Mouse (Mus musculus) G1E-ER4 (cell line): ENCODE results near the gene Cd207. TPM values are rescaled to one million over a fixed set of nuclear protein-coding genes. Genes with fewer than 3 reads are reported as not detected.

Experiments
- GATA1 ChIP-seq: IDR thresholded peaks from one replicate; pipeline ENCODE4 v1.8.0; 2012; ENCODE audit warnings: low read length, inconsistent platforms
- polyA plus RNA-seq: library from polyadenylated mRNA; stranded (reverse); fragments of >175 nt; gene quantifications from 2 replicates; pipeline ENCODE4 v1.2.3, GENCODE M21; 2012

The Cd207 gene
- polyA plus RNA-seq, 1 experiment, result not detected

DNA sequence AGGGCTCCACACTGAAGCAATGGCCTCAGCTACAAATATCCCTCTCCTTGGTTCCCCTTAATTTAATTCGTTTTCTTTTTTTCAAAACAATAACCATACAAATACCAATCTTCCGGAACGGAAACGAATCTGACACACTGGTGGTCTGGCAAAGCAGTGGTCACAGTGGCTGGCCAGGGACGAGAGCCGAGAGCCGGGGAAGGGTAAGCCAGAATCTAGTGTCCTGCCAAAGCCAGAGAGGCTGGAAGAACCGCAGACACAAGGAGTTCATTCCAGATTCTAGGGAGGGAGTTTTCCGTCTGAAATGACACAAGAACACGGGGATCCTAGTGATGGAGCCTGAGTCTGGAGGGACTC lies 26.0 kb upstream of the Cd207 start:
- no peak for TF ChIP-seq GATA1

DNA sequence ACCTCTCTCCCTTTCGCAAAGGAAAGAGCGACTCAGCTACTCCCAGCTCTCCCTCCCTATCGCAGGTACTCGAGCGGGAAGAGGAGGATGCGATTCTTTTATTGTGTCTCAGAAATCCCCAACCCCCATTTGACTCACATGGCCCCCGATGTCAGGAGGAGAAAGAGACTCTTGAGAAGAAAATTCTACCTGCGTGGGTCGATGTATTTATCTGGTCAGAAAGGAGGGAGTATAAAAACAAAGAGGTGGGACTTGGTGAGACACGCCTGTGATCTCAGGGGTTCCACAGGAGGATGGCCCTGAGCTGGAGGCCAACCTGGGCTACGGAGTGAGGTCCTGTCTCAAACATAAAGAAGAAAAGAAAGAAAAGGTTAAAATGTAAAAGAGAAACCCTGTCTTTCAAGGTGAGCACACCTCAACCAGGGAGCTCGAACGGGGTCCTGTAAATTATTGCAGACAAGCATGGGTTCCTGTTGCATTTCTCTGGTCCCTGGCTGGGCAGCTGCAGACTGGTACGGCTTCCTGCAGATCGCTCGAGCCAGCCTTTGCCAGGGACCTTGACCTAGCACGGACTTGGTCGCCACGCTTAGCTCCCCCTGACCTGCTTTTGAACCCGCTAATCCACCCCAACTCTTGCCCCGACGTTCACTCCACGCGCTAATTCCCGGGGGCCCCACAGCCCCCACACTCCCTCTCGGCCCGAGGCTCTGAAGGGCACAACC lies 25.5 kb upstream of the Cd207 start:
- TF ChIP-seq GATA1, result no peak

DNA sequence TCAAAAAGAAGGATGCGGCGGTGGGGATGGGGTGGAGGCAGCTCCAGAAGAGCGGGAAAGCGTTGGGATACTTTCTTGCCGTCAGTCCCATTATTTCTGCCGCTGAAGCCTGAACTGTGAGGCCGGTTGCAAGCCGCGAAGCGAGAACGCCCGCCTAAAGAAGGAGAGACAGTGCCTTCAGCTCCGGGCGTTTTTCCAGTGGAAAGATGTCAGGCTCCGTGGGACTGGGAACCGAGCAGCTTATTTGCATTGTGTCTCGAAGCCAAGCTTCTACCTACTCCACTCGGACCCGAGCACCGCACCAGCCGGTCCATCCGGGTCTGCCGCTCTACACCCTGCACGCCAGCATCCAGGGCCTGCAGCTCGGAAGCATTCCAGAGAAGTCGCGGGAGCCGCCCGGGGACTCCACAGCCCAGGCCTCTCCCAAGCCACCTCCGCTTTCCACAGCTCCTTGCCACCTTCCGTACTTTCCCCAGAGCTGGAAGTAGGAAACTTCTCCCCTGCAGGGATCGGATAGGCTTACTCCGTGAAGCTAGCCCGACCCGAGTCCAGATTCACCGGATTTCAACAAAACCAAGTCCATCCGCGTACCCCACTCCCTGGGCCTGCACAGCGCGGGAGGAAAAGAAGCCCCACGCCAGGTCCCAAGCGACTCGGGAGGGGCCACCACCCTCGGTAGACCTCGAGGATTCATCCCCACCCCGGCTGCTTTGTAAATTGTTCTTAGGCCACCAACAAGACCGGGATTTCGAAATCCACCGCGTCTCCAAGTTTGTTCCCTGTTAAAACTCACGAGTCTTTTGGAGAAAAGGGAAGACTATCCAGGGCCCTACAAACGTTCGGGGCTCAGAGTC lies 24.7 kb upstream of the Cd207 start:
- no peak for TF ChIP-seq GATA1

DNA sequence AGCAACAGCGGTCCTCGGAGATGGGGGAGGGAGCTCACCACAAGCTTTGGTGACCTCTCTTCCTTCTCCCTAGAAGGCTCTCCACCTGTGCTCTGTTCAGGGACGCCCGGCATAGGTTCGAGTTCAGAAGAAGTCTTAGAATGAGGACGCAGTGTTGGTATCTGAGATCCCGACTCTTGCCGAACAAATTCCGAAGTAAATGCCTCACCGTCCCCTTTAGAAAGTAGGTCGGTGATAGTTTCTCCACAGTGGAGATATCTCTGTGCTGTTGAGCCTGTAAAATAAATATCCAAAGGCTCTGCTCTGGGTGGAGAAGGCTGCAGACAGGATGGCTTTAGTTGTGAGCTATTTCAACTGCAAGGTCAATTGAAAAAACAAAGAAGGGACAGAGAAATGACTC lies 23.3 kb upstream of the Cd207 start:
- no peak for TF ChIP-seq GATA1

DNA sequence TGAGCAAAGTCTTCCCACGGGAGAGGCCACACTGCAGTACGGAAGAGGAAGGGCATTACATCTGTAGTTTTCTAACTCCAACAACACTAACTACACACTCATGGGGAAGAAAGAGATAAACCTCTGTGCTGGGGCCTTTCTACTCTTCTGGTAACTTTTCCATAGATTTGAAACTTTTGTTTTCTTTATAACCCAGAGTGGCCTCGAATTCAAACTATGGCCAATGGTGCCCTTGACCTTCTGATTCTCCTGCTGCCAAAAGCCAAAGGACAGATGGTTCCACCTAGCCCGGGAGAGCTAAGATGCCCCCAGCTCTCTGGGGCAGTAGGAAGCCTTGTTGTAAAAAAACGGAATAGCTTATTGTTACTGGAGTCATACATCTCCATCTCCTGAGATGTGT lies 22.3 kb upstream of the Cd207 start:
- TF ChIP-seq GATA1, result no peak

DNA sequence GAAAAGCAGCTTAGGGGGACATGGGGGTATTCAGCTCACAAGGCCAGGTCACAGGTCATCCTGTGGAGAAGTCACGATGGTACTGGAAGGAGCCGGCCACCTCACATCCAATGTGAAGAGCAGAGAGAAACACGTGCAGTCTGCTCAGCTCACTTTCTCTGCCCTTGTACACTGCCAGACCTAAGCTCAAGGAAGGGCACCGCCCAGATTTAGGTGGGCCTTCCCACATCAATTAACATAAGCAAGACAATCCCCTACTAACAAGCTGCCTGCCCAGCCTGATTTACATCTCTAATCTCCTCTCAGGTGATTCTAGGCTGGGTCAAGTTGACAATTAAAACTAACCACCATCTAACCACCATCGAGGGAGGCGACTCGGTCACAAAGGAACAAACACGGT lies 20.3 kb upstream of the Cd207 start:
- no peak for TF ChIP-seq GATA1

DNA sequence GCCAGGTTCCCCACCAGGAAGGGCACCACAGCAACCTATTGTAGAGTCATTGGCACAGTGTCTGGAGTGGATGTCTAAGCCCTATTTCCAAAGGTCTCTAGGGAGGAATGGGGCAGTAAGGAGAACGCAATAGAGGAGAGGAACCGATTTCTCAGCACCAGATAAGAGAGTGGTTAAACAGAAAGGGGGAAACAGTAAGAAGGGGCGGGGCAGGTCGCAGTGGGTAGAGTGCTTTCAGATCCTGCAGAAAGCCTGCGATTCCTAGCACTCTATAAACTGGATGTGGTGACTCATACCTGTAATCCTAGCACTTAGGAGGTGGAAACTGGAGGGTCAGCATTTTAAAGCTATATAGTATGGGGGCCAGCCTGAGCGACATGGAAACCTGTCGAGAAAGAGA lies 19.0 kb upstream of the Cd207 start:
- TF ChIP-seq GATA1, result no peak

DNA sequence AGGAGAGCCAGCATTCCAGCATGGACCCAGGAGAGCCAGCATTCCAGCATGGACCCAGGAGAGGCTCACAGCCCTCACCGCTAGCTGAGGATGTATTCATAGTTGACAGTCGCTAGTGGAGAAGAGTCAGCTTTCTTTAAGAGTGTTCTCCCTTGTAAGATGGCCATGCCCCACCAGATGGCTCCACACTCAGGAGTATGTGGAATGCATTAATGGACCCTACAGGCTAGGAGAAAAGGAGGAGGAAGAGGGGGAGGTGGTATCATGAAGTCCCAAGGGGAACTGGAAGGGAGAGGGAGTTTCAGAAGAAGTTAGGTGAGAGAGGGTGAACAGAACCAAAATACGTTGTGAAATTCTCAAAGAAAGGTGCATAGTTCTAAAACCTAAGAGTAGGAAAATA lies 18.1 kb upstream of the Cd207 start:
- no peak for TF ChIP-seq GATA1

DNA sequence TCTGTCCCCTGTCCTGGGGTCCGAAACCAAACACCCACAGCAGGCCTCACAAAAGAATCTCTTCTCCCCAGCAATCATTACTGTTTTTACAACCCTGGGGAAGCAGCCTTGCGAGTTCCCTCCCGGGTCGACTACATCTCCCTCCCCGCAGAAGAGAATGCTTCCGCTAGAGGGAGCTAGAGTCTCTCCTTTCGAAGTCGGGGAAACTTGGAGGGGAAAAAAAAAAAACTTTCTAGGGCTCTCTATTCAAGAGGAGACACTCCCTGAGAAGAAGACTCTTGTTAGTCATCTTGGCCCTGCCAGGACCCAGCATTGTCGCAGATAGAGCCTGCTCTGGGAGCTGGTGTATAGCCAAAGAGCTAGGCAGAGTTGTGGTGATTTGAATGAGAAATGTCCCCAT lies 16.2 kb upstream of the Cd207 start:
- no peak for TF ChIP-seq GATA1

DNA sequence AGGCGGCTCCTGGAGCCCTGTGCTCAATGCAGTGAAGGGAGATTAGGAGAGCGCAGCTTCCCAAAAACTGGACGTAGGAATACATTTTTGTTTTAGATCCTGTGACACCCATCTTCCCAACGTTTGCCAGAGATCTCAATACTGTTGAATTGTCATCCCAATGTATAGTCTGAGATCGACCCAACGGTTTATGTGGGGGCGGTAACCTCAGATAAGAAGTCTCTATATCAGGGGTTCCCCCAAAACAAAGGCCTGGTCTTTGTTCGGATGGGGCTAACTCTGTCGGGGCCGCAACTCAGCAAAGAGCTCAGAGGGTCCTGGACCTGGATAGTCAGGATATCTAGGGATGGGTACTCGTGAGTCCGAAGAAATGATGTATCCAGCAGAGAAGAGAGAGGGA lies 15.3 kb upstream of the Cd207 start:
- TF ChIP-seq GATA1, result no peak

DNA sequence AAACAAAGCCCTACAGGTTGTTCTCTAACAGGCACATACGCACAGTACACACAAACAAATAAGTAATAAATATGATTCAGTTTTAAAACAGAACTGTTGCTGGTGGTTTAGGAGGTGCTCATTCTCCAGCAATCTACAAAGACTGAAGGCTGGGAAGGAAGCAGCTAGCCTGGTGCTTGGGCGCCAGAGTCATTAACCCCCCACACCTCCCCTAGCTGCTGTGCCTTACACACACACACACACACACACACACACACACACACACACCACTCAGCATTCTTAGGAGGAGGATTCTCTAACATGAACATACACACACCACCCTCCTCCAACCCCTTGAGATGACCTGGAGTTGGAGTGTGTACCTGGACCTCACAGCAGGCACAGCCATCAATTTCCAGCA lies 13.3 kb upstream of the Cd207 start:
- TF ChIP-seq GATA1, result no peak

DNA sequence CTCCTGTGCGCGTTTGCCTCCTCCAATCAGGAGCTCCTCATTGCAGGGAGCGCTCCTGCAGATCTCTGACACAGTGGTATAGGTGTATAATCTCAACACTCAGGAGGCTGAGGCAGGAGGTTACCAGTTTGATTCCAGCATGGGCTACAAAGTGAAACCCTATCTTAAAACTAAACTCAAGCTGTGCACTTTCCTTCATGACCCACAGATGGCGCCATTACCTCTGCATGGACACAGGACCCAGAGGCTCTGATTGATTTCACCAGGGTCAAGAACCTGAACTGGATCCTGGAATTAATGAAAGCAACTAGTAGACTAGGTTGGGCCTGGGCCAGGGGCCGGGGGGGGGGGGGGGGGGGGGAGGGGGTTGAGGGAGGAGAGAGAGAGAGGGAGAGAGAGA lies 12.6 kb upstream of the Cd207 start:
- no peak for TF ChIP-seq GATA1

DNA sequence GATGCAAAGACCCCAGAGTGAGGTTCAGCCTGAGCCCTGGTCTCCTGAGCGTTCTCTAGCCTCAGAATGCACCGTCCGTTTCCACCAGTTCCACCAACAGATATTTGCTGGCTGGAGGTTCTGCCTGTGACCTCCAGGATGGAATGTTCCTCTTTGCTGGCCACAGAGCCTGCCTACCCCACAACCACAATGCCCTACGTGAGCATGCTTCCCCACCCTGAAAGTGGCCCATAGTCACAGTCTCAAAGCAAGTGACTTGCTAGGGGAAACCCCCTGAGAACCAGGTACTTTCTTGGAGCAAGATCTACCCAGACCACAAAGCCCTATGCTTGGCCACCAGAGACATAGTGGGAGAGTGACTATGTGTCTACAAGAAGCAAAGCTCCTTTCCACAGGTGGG lies 11.7 kb upstream of the Cd207 start:
- TF ChIP-seq GATA1, result no peak

DNA sequence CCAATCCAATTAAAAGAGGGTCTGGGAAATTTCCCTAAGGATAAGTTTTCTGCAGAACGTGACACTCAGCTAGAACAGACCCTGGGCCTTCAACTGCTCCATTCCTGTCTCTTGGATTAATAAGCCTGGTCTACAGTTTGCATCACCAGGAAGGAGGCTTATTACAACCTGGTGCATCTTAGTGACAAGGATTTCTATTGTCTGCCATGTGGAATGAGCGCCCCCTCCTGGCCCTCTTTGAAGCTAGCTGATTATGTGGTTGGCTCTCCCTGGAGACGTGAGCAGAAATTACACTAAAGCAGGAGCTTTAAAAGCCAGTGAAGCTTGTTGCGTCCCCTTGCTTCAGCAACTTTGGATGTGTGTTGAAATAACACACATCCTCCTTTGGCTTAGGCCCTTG lies 4.3 kb downstream of the Cd207 start:
- TF ChIP-seq GATA1, result no peak

DNA sequence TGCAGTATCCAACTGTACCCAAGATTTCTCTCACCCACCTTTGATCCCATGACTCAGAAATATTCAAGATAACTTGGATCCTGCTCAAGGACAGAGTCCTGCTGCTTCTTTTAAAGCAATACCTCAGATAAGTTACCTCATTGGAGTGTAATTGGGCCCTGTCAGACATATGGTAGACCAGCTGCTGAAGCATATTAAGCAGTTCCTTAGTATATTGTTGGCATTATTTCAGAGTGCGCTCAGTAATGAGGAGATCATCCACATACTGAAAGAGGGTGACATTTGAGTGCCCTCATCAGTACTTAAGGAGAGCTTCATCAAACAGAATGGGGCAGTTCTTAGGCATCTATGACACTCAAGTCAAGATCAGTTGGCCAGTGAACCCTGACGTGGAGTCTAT lies 12.6 kb downstream of the Cd207 start:
- TF ChIP-seq GATA1, result no peak

DNA sequence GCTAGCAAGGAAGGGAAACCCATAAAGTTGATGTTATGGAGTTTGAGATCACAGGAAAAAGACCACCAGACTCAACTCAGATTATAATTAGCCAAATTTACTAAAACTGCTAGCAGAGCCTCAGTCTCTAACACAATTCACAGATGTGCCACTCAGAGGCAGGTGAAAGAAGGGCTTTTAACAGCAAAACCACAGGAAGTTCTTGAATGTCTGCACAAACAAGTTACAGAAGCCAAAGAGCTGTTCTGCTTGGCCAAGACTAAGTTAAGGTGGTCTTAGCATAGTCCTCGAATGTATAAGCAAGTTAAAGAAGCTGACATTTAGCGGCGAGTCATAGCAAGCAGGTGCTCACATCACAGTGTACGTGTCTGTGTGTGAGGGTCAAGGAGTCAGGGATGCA lies 16.8 kb downstream of the Cd207 start:
- no peak for TF ChIP-seq GATA1

DNA sequence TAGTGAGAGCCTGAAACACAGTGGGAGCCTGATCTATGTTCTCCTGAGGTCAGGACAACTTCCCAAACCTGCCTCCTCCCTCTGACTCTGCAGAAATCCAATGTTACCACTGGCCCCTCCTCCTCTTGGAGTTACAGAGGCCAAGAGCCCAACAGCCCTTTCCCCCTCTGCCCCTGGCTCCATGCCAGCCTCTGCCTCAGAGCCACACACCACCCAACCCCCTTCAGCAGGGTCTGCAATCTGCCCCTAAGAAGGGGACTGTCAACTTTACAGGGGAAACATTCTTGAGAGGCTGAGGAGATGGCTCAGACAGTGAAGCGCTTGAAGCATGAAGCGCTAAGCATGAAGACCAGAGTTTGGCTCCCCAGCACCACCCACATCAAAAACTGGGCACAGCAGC lies 21.6 kb downstream of the Cd207 start, which contains the start of gene Clec4f:
Gene Clec4f (minus strand): TSS at position 101 of the 400 bp plus-strand sequence.
- TF ChIP-seq GATA1, result no peak

DNA sequence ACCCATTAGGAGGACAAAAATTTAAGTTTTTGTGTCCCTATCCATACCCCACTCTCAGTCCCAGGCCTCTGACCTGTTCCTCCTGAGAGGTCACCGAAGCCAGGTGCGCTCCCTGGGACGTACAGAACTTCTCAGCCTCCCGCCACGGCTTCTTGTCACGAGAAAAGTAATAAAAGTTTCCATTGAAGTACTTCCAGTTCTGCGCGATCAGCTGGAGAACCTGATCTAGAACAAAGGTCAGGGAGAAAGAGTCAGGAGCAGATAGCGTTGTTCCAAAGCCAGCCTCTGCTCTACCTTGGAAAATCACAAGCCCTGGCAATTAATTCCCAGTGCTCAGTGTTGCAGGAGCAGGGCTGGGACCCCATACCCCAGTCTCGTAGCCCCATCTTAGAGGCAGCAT lies 30.9 kb downstream of the Cd207 start:
- TF ChIP-seq GATA1, result no peak
